Mouse (Mus musculus) MEL (cell line): ENCODE data around the gene Sema3d. TPM values are rescaled to one million over a fixed set of nuclear protein-coding genes. Genes with fewer than 3 reads are reported as not detected.

Experiments
- DNase-seq: peaks from one replicate; pipeline ENCODE4 v3.0.0; 2011; ENCODE audit warnings: low read depth, low spot score
- H3K27ac ChIP-seq: 2 replicates; pipeline ENCODE4 v1.5.1; 2012; ENCODE audit warnings: low read depth, mild to moderate bottlenecking, control low read depth, low read length, moderate library complexity; ENCODE audit not compliant: control insufficient read depth
- H3K27me3 ChIP-seq, 2 experiments: fragments of 150-350 bp in 1 of 2; sonication (generic) in 1 of 2; 2 replicates each; pipeline ENCODE4 v1.6.1; 2012; ENCODE audit warnings: low read length in 2 of 2, mild to moderate bottlenecking in 2 of 2, improper control_type of control experiment in 1 of 2, moderate library complexity in 1 of 2; ENCODE audit not compliant: insufficient read depth in 2 of 2, control insufficient read depth in 1 of 2
- H3K36me3 ChIP-seq, 2 experiments: 2 replicates each; pipeline ENCODE4 v1.6.1; 2012 to 2014; ENCODE audit warnings: low read length in 2 of 2, improper control_type of control experiment in 1 of 2, inconsistent platforms in 1 of 2, mild to moderate bottlenecking in 1 of 2; ENCODE audit not compliant: insufficient read depth in 2 of 2, control insufficient read depth in 1 of 2
- H3K4me1 ChIP-seq, 2 experiments: fragments of 150-350 bp in 1 of 2; sonication (generic) in 1 of 2; 2 replicates each; pipeline ENCODE4 v1.6.1; 2012; ENCODE audit warnings: low read length in 2 of 2, improper control_type of control experiment in 1 of 2, mild to moderate bottlenecking in 1 of 2; ENCODE audit not compliant: insufficient read depth in 2 of 2, control insufficient read depth in 1 of 2
- H3K4me3 ChIP-seq, 2 experiments: fragments of 150-350 bp in 1 of 2; sonication (generic) in 1 of 2; 2 replicates each; pipeline ENCODE4 v1.5.1; 2012; ENCODE audit warnings: low read depth in 2 of 2, low read length in 2 of 2, mild to moderate bottlenecking in 2 of 2, moderate library complexity in 2 of 2, control low read depth in 1 of 2, improper control_type of control experiment in 1 of 2; ENCODE audit not compliant: control insufficient read depth in 1 of 2, insufficient read depth in 1 of 2
- H3K79me2 ChIP-seq: 2 replicates; pipeline ENCODE4 v1.6.1; 2012; ENCODE audit warnings: mild to moderate bottlenecking, low read length, moderate library complexity; ENCODE audit not compliant: control insufficient read depth, poor library complexity, insufficient read depth
- H3K9ac ChIP-seq: 2 replicates; pipeline ENCODE4 v1.6.1; 2012; ENCODE audit warnings: low read depth, mild to moderate bottlenecking, control low read depth, low read length, moderate library complexity; ENCODE audit not compliant: control insufficient read depth, poor library complexity, severe bottlenecking
- H3K9me3 ChIP-seq: fragments of 150-350 bp; sonication (generic); replicated peaks from 2 replicates; pipeline ENCODE4 v1.6.1; 2012; ENCODE audit warnings: mild to moderate bottlenecking, low read length, improper control_type of control experiment, moderate library complexity; ENCODE audit not compliant: insufficient read depth
- CHD1 ChIP-seq: IDR thresholded peaks from 2 replicates; pipeline ENCODE4 v1.6.1; 2012; ENCODE audit warnings: low read depth, mild to moderate bottlenecking, inconsistent platforms, low read length, improper control_type of control experiment
- CHD2 ChIP-seq: IDR thresholded peaks from 2 replicates; pipeline ENCODE4 v1.6.1; 2011; ENCODE audit warnings: low read length, improper control_type of control experiment
- CTCF ChIP-seq, 3 experiments: IDR thresholded peaks in 2 of 3; conservative IDR thresholded peaks in 1 of 3; 2 replicates each; pipeline ENCODE4 v1.5.1; 2011 to 2012; ENCODE audit warnings: low read length in 3 of 3, low read depth in 2 of 3, mild to moderate bottlenecking in 2 of 3, improper control_type of control experiment in 1 of 3, inconsistent platforms in 1 of 3, mixed read lengths in 1 of 3, moderate library complexity in 1 of 3; ENCODE audit not compliant: control insufficient read depth in 1 of 3, insufficient read depth in 1 of 3, poor library complexity in 1 of 3, severe bottlenecking in 1 of 3
- E2F4 ChIP-seq: IDR thresholded peaks from 2 replicates; pipeline ENCODE4 v1.6.1; 2011; ENCODE audit warnings: low read depth, low read length, improper control_type of control experiment, borderline replicate concordance
- ELF1 ChIP-seq: IDR thresholded peaks from 2 replicates; pipeline ENCODE4 v1.6.1; 2014; ENCODE audit warnings: low read depth, mild to moderate bottlenecking, inconsistent platforms, low read length, improper control_type of control experiment, moderate library complexity
- EP300 ChIP-seq, 2 experiments: IDR thresholded peaks; 2 replicates each; pipeline ENCODE4 v1.6.1; 2011; ENCODE audit warnings: improper control_type of control experiment in 2 of 2, low read length in 2 of 2, low read depth in 1 of 2, mild to moderate bottlenecking in 1 of 2
- ETS1 ChIP-seq: IDR thresholded peaks from 2 replicates; pipeline ENCODE4 v1.6.1; 2012; ENCODE audit warnings: low read depth, mild to moderate bottlenecking, inconsistent platforms, low read length, improper control_type of control experiment, moderate library complexity
- GABPA ChIP-seq: IDR thresholded peaks from 2 replicates; pipeline ENCODE4 v1.6.1; 2012; ENCODE audit warnings: low read depth, mild to moderate bottlenecking, inconsistent platforms, low read length, improper control_type of control experiment, moderate library complexity
- MAFK ChIP-seq: IDR thresholded peaks from 2 replicates; pipeline ENCODE4 v1.6.1; 2011; ENCODE audit warnings: low read depth, mild to moderate bottlenecking, low read length, improper control_type of control experiment, borderline replicate concordance
- MAX ChIP-seq: IDR thresholded peaks from 2 replicates; pipeline ENCODE4 v1.6.1; 2011; ENCODE audit warnings: low read length, improper control_type of control experiment
- MEF2A ChIP-seq: IDR thresholded peaks from 2 replicates; pipeline ENCODE4 v1.6.1; 2014; ENCODE audit warnings: low read depth, mild to moderate bottlenecking, inconsistent platforms, low read length, improper control_type of control experiment; ENCODE audit not compliant: poor library complexity, insufficient replicate concordance, severe bottlenecking; ENCODE audit errors: extremely low read depth
- MXI1 ChIP-seq: IDR thresholded peaks from 2 replicates; pipeline ENCODE4 v1.6.1; 2011; ENCODE audit warnings: mild to moderate bottlenecking, low read depth, low read length, improper control_type of control experiment
- MYB ChIP-seq: IDR thresholded peaks from 2 replicates; pipeline ENCODE4 v1.6.1; 2011; ENCODE audit warnings: mild to moderate bottlenecking, low read depth, low read length, improper control_type of control experiment
- MYC ChIP-seq: IDR thresholded peaks from 2 replicates; pipeline ENCODE4 v1.6.1; 2011; ENCODE audit warnings: low read depth, mild to moderate bottlenecking, low read length, improper control_type of control experiment, moderate library complexity
- NELFE ChIP-seq: IDR thresholded peaks from 2 replicates; pipeline ENCODE4 v1.6.1; 2011; ENCODE audit warnings: low read depth, low read length, improper control_type of control experiment
- NRF1 ChIP-seq: IDR thresholded peaks from 2 replicates; pipeline ENCODE4 v1.6.1; 2014; ENCODE audit warnings: low read depth, mild to moderate bottlenecking, inconsistent platforms, low read length, improper control_type of control experiment, moderate library complexity; ENCODE audit not compliant: poor library complexity, insufficient read depth, severe bottlenecking
- POLR2AphosphoS5 ChIP-seq: IDR thresholded peaks from 2 replicates; pipeline ENCODE4 v1.6.1; 2012; ENCODE audit warnings: low read depth, borderline replicate concordance, mild to moderate bottlenecking, inconsistent platforms, low read length, moderate library complexity, mixed read lengths
- RCOR1 ChIP-seq: IDR thresholded peaks from 2 replicates; pipeline ENCODE4 v1.6.1; 2012; ENCODE audit warnings: low read depth, mild to moderate bottlenecking, inconsistent platforms, low read length, improper control_type of control experiment
- SIN3A ChIP-seq: IDR thresholded peaks from 2 replicates; pipeline ENCODE4 v1.6.1; 2012; ENCODE audit warnings: low read length, improper control_type of control experiment, inconsistent platforms
- TAL1 ChIP-seq: IDR thresholded peaks from 2 replicates; pipeline ENCODE4 v1.6.1; 2012; ENCODE audit warnings: mild to moderate bottlenecking, inconsistent platforms, low read length, moderate library complexity, mixed read lengths
- TBP ChIP-seq: IDR thresholded peaks from 2 replicates; pipeline ENCODE4 v1.8.0; 2011; ENCODE audit warnings: low read depth, low read length, improper control_type of control experiment
- TCF12 ChIP-seq: IDR thresholded peaks from 2 replicates; pipeline ENCODE4 v1.6.1; 2014; ENCODE audit warnings: low read depth, mild to moderate bottlenecking, inconsistent platforms, low read length, improper control_type of control experiment, moderate library complexity
- USF1 ChIP-seq: IDR thresholded peaks from 2 replicates; pipeline ENCODE4 v1.6.1; 2014; ENCODE audit warnings: low read depth, mild to moderate bottlenecking, inconsistent platforms, low read length, improper control_type of control experiment, moderate library complexity
- USF2 ChIP-seq, 2 experiments: IDR thresholded peaks; 2 replicates each; pipeline ENCODE4 v1.6.1; 2011 to 2012; ENCODE audit warnings: improper control_type of control experiment in 2 of 2, low read length in 2 of 2, borderline replicate concordance in 1 of 2, inconsistent platforms in 1 of 2, low read depth in 1 of 2, mild to moderate bottlenecking in 1 of 2; ENCODE audit not compliant: insufficient read depth in 1 of 2
- ZC3H11A ChIP-seq: IDR thresholded peaks from 2 replicates; pipeline ENCODE4 v1.6.1; 2012; ENCODE audit warnings: low read depth, mild to moderate bottlenecking, inconsistent platforms, low read length, improper control_type of control experiment
- ZKSCAN1 ChIP-seq: IDR thresholded peaks from 2 replicates; pipeline ENCODE4 v1.6.1; 2012; ENCODE audit warnings: low read depth, mild to moderate bottlenecking, inconsistent platforms, low read length, improper control_type of control experiment, moderate library complexity
- ZMIZ1 ChIP-seq: IDR thresholded peaks from 2 replicates; pipeline ENCODE4 v1.6.1; 2012; ENCODE audit warnings: low read depth, mild to moderate bottlenecking, inconsistent platforms, low read length, improper control_type of control experiment, moderate library complexity
- polyA plus RNA-seq, 2 experiments: library from polyadenylated mRNA; stranded (reverse) in 1 of 2; unstranded in 1 of 2; fragments of >175 nt in 1 of 2; fragments of >200 nt in 1 of 2; gene quantifications; 2 replicates each; pipeline versions ENCODE4 v1.2.1 to v1.2.4; 2012; ENCODE audit warnings: low replicate concordance in 2 of 2, low read depth in 1 of 2; ENCODE audit not compliant: insufficient read length in 2 of 2, insufficient read depth in 1 of 2, missing spikeins in 1 of 2
- total RNA-seq: library from RNA; depleted of rRNA; stranded (reverse); fragments of 300-350 nt; gene quantifications from 2 replicates; pipeline ENCODE4 v1.2.3, GENCODE M21; 2012; rRNA removed

The Sema3d gene
- total RNA-seq (not detected in 2 replicates), polyA plus RNA-seq (not detected)

GRCm38 (mm10) chr5:12383133-12383959 is at the start of gene Sema3d:
Gene Sema3d (plus strand): TSS chr5:12383385.
- DNase-seq, result no peak
- Histone ChIP-seq H3K27ac (no peak within 1 kb of the TSS), H3K9ac (no peak within 1 kb of the TSS), H3K9me3 (no peaks in the 10 kb centered on the region), H3K27me3 (no peaks in the 10 kb centered on the region), H3K79me2 (no peaks in the 10 kb centered on the region), H3K36me3 (no peaks in the 10 kb centered on the region), H3K4me1 (no peaks in the 10 kb centered on the region), H3K4me3 (no peak within 1 kb of the TSS)
- TF ChIP-seq ELF1, result no peak
- TF ChIP-seq NELFE, result no peak
- no peak for TF ChIP-seq MYB
- no peak for TF ChIP-seq GABPA
- TF ChIP-seq POLR2AphosphoS5, result no peak
- no peak for TF ChIP-seq E2F4
- TF ChIP-seq RCOR1, result no peak
- TF ChIP-seq ZKSCAN1, result no peak
- no peak for TF ChIP-seq MEF2A
- TF ChIP-seq NRF1, result no peak
- TF ChIP-seq CHD1, result no peak
- TF ChIP-seq ZMIZ1, result no peak
- no peak for TF ChIP-seq TCF12
- no peak for TF ChIP-seq TAL1
- TF ChIP-seq CHD2, result no peak
- no peak for TF ChIP-seq USF1
- TF ChIP-seq MXI1, result no peak

DNA sequence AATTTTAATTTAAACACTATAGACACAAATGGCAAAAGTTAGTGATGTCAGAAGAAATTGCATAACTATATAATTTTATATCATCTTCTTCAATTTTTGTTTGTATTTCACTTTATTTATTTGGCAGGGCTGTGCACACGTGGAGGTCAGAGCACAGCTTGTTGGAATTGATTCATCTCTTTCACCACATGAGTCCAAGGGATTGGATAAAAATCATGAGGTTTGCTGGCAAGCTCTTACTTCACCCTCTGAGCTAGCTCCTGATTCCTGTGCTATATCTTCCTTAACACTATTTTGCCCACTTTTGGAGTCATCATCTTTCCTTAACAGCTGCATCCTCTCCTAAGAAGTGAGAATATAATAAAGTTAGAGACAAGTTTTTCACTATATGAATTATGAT is 5.9 kb upstream of the Sema3d start:
- H3K79me2 ChIP-seq, result no peaks in the 10 kb centered on the region
- no peak for DNase-seq

More for the DNA sequence above, 5.9 kb upstream of the Sema3d start:
- Histone ChIP-seq H3K9me3 (no peaks in the 10 kb centered on the region), H3K4me1 (no peaks in the 10 kb centered on the region), H3K9ac (no peak overlapping the region), H3K27me3 (no peaks in the 10 kb centered on the region), H3K4me3 (no peak overlapping the region), H3K36me3 (no peaks in the 10 kb centered on the region), H3K27ac (no peak overlapping the region)
- TF ChIP-seq CTCF (IDR thresholded peaks at IDR 0.05 in 2 of 3, conservative IDR thresholded peaks at IDR 0.05 in 1 of 3; ENCODE audit: control insufficient read depth in 1 of 3, insufficient read depth in 1 of 3, low read depth in 2 of 3, low read length in 3 of 3, poor library complexity in 1 of 3, severe bottlenecking in 1 of 3) (no peak), ETS1 (no peak), EP300 (IDR thresholded peaks at IDR 0.05; ENCODE audit: low read depth in 1 of 2, low read length in 2 of 2) (no peak), MYC (no peak), MAFK (no peak), TCF12 (no peak), ZC3H11A (no peak), USF2 (IDR thresholded peaks at IDR 0.05; ENCODE audit: borderline replicate concordance in 1 of 2, insufficient read depth in 1 of 2, low read depth in 1 of 2, low read length in 2 of 2) (no peak), TBP (no peak), SIN3A (no peak), ZMIZ1 (no peak), MAX (no peak), USF1 (no peak)
